ENCODE assay signal across 10 mouse cellular contexts in genomic region chr12:75833149-75833959, GRCm38 (mm10). TPM values are rescaled to one million over a fixed set of nuclear protein-coding genes. Genes with fewer than 3 reads are reported as not detected.
DNase-seq lines count a peak whose midpoint lies in the region; ATAC-seq and TF ChIP-seq lines count a peak whose summit lies in the region.
"Had no signal": no experiment of that assay in that cellular context is flagged by ENCODE, and none has a peak within 500 bp of the region (broad histone marks: within the 10 kb centered on the region; RNA-seq: fewer than 3 reads in every experiment).

No protein-coding gene starts in this region.

- no peak for TF ChIP-seq CTCF in forebrain, postnatal 0 days (IDR thresholded peaks at IDR 0.05; ENCODE audit: low read depth)
- TF ChIP-seq CTCF in liver, adult 2 months (IDR thresholded peaks at IDR 0.05; ENCODE audit: low read depth, low read length), result no peak

- H3K79me2 ChIP-seq in liver, adult 2 months (ENCODE audit: control insufficient read depth, insufficient read depth, low read length), result peaks cover 56% of the 10 kb centered on the region

- H3K27ac ChIP-seq in forebrain, postnatal 0 days (ENCODE audit: low read depth, low read length), result no peak overlapping the region
- H3K27ac ChIP-seq in forebrain, embryonic 10.5 days, result no peak overlapping the region
- no peak overlapping the region for H3K27ac ChIP-seq in liver, adult 2 months (replicated peaks; ENCODE audit: insufficient read depth, low read depth, low read length)
- no peak overlapping the region for H3K27ac ChIP-seq in liver, embryonic 11.5 days (ENCODE audit: low read depth, low read length)
- H3K27ac ChIP-seq in intestine, embryonic 14.5 days (ENCODE audit: low read depth), result peak overlapping the region; percentile 27; the same call in 1 of the 2 replicates
- H3K27ac ChIP-seq: liver, embryonic 14.5 days had no signal

- ATAC-seq in forebrain, postnatal 0 days, result peak; percentile 29
- no peak for ATAC-seq in liver, embryonic 11.5 days (replicated peaks; ENCODE audit: low FRiP score)
- 0 out of 2 replicates have a peak, but pooled peaks have one; percentile 37 for ATAC-seq in intestine, embryonic 14.5 days (replicated peaks; ENCODE audit: low FRiP score, low TSS enrichment, low read depth)

- WGBS in forebrain, postnatal 0 days, result 68% methylated on average over 12 of the region's 12 CpGs
- 85% methylated on average over 12 of the region's 12 CpGs for WGBS in forebrain, embryonic 10.5 days
- 41% methylated on average over 12 of the region's 12 CpGs for WGBS in liver, adult 2 months
- WGBS in liver, embryonic 11.5 days, result 51% methylated on average over 12 of the region's 12 CpGs
- WGBS in intestine, embryonic 14.5 days, result 53% methylated on average over 12 of the region's 12 CpGs

- no peak overlapping the region for H3K9ac ChIP-seq in forebrain, postnatal 0 days
- H3K9ac ChIP-seq in liver, adult 2 months (ENCODE audit: low read depth, low read length), result 0 out of 2 replicates have a peak overlapping the region, but pooled peaks have one; percentile 25
- H3K9ac ChIP-seq in liver, embryonic 11.5 days (ENCODE audit: low read depth, low read length), result no peak overlapping the region
- H3K9ac ChIP-seq in intestine, embryonic 14.5 days (ENCODE audit: low read length), result no peak overlapping the region
- H3K9ac ChIP-seq: liver, embryonic 14.5 days had no signal

- H3K36me3 ChIP-seq in forebrain, postnatal 0 days (ENCODE audit: insufficient read depth), result no peaks in the 10 kb centered on the region
- peaks cover 22% of the 10 kb centered on the region for H3K36me3 ChIP-seq in forebrain, embryonic 10.5 days (replicated peaks)
- H3K36me3 ChIP-seq in liver, adult 2 months (ENCODE audit: control insufficient read depth, insufficient read depth, low read length), result no peaks in the 10 kb centered on the region
- no peaks in the 10 kb centered on the region for H3K36me3 ChIP-seq in liver, embryonic 11.5 days (ENCODE audit: control insufficient read depth, insufficient read depth, low read length)
- H3K36me3 ChIP-seq in intestine, embryonic 14.5 days (ENCODE audit: control insufficient read depth, insufficient read depth, low read length), result no peaks in the 10 kb centered on the region
- no peaks in the 10 kb centered on the region for H3K36me3 ChIP-seq in splenic B cell, adult 2 months (ENCODE audit: control insufficient read depth, insufficient read depth, low read length, poor library complexity, severe bottlenecking)

- no peaks in the 10 kb centered on the region for H3K4me1 ChIP-seq in forebrain, postnatal 0 days (ENCODE audit: insufficient read depth)
- H3K4me1 ChIP-seq in forebrain, embryonic 10.5 days, result peaks cover 57% of the 10 kb centered on the region
- peaks cover 10% of the 10 kb centered on the region for H3K4me1 ChIP-seq in liver, adult 2 months (ENCODE audit: control insufficient read depth, insufficient read depth, low read length)
- peaks cover 7% of the 10 kb centered on the region for H3K4me1 ChIP-seq in liver, embryonic 11.5 days (replicated peaks; ENCODE audit: control insufficient read depth, insufficient read depth, low read length)
- peaks cover 28% of the 10 kb centered on the region for H3K4me1 ChIP-seq in intestine, embryonic 14.5 days (replicated peaks; ENCODE audit: control insufficient read depth, insufficient read depth, low read length)

- H3K9me3 ChIP-seq in forebrain, postnatal 0 days (ENCODE audit: low read length), result no peaks in the 10 kb centered on the region
- H3K9me3 ChIP-seq in forebrain, embryonic 10.5 days, result no peaks in the 10 kb centered on the region
- no peaks in the 10 kb centered on the region for H3K9me3 ChIP-seq in liver, embryonic 11.5 days (ENCODE audit: control insufficient read depth, low read length)
- H3K9me3 ChIP-seq in intestine, embryonic 14.5 days (ENCODE audit: control insufficient read depth, low read length), result no peaks in the 10 kb centered on the region

- DNase-seq in forebrain, postnatal 0 days, result no peak
- DNase-seq in forebrain, embryonic 10.5 days (ENCODE audit: extremely low spot score, low spot score), result no peak
- peak; percentile 42 for DNase-seq in liver, adult 2 months (ENCODE audit: extremely low read depth, low read depth, low spot score)
- DNase-seq in liver, embryonic 11.5 days (ENCODE audit: low spot score), result no peak
- DNase-seq in intestine, embryonic 14.5 days (ENCODE audit: low spot score), result no peak
- peak; percentile 32 for DNase-seq in splenic B cell, adult 2 months (ENCODE audit: low read depth, low spot score)
- DNase-seq in left cerebral cortex, adult 18-20 months (ENCODE audit: low spot score in 2 of 2), result no peak
- no peak for DNase-seq in gastrocnemius, postnatal 4 days (ENCODE audit: low spot score in 2 of 2)
- DNase-seq: spleen, adult 18-20 months had no signal

- H3K4me2 ChIP-seq in forebrain, postnatal 0 days (ENCODE audit: low read depth), result no peak overlapping the region
- no peak overlapping the region for H3K4me2 ChIP-seq in liver, embryonic 11.5 days
- H3K4me2 ChIP-seq in intestine, embryonic 14.5 days (ENCODE audit: low read length), result peak overlapping the region; percentile 31

- TF ChIP-seq POLR2A in liver, adult 2 months (IDR thresholded peaks at IDR 0.05; ENCODE audit: extremely low read depth, insufficient read depth, low read length), result no peak

- H3K4me3 ChIP-seq in forebrain, postnatal 0 days (ENCODE audit: low read depth, low read length), result no peak overlapping the region
- H3K4me3 ChIP-seq in forebrain, embryonic 10.5 days, result no peak overlapping the region
- H3K4me3 ChIP-seq in liver, adult 2 months (ENCODE audit: insufficient read depth, low read depth, low read length), result no peak overlapping the region
- no peak overlapping the region for H3K4me3 ChIP-seq in liver, embryonic 11.5 days (ENCODE audit: low read depth, low read length)
- no peak overlapping the region for H3K4me3 ChIP-seq in intestine, embryonic 14.5 days (ENCODE audit: low read depth, low read length)

- H3K27me3 ChIP-seq in forebrain, postnatal 0 days (ENCODE audit: insufficient read depth, low read length), result no peaks in the 10 kb centered on the region
- no peaks in the 10 kb centered on the region for H3K27me3 ChIP-seq in forebrain, embryonic 10.5 days (ENCODE audit: poor library complexity, severe bottlenecking)
- H3K27me3 ChIP-seq in liver, adult 2 months (ENCODE audit: control insufficient read depth, insufficient read depth, low read length), result no peaks in the 10 kb centered on the region
- peaks cover 17% of the 10 kb centered on the region; the same call in 1 of the 2 replicates for H3K27me3 ChIP-seq in liver, embryonic 11.5 days (replicated peaks; ENCODE audit: control insufficient read depth, insufficient read depth, low read length)
- no peaks in the 10 kb centered on the region for H3K27me3 ChIP-seq in intestine, embryonic 14.5 days (replicated peaks; ENCODE audit: control insufficient read depth, insufficient read depth, low read length)
- H3K27me3 ChIP-seq in splenic B cell, adult 2 months (ENCODE audit: control insufficient read depth, insufficient read depth, low read length, poor library complexity, severe bottlenecking), result no peaks in the 10 kb centered on the region

RNA-seq across cellular contexts. Expression of gene Syne2, which starts 15.4 kb away (rescaled TPM):
- 56.2 and 63.5 TPM in 2 replicates for total RNA-seq in forebrain, postnatal 0 days (2014; rRNA removed)
- 21.0 and 27.0 TPM in 2 replicates for polyA plus RNA-seq in forebrain, postnatal 0 days (2015; fragmentation: Nextera tagmentation; extraction: Ambion mirVana)
- polyA plus RNA-seq in forebrain, embryonic 10.5 days (2016; fragmentation: Nextera tagmentation; extraction: Ambion mirVana), result 95.5 and 108 TPM in 2 replicates
- 31.3 and 43.0 TPM in 2 replicates for total RNA-seq in liver, adult 2 months (2014; rRNA removed)
- polyA plus RNA-seq in liver, adult 2 months (2012; rRNA removed), result 8.1 and 12.0 TPM in 2 replicates
- polyA plus RNA-seq in liver, embryonic 11.5 days (2014; fragmentation: Nextera tagmentation; extraction: Ambion mirVana), result 17.9 and 21.5 TPM in 2 replicates
- 41.5 and 44.7 TPM in 2 replicates for polyA plus RNA-seq in intestine, embryonic 14.5 days (2014; fragmentation: Nextera tagmentation; extraction: Ambion mirVana)
- 10 to 100 TPM; 20.8 to 21.8 TPM for total RNA-seq in left cerebral cortex, adult 18-20 months (2021)
- total RNA-seq in gastrocnemius, postnatal 4 days (2021), result 10 to 100 TPM; 37.5 to 43.1 TPM

Comparison
In these comparisons a context has a peak if more than half of its experiments do, and no peak if none do; other contexts are left out.
1. DNase-seq: peak in liver, adult 2 months (single experiment) and splenic B cell, adult 2 months (single experiment); none in forebrain, postnatal 0 days (single experiment), forebrain, embryonic 10.5 days (single experiment), liver, embryonic 11.5 days (single experiment), intestine, embryonic 14.5 days (single experiment), left cerebral cortex, adult 18-20 months (0 of 2) and gastrocnemius, postnatal 4 days (0 of 2).